Mouse (Mus musculus) limb, embryonic 15.5 days (tissue): Measurements from ENCODE around the gene Trmt2a. TPM values are rescaled to one million over a fixed set of nuclear protein-coding genes. Genes with fewer than 3 reads are reported as not detected.

ENCODE experiments used
- microRNA counts: library from miRNA; unstranded; fragments of <30 nt; microRNA quantifications from one replicate; lab custom pipeline; 2016
- microRNA-seq: library from miRNA; unstranded; fragments of <30 nt; microRNA quantifications from one replicate; pipeline ENCODE4, GENCODE M21; 2016
- polyA plus RNA-seq: library from polyadenylated mRNA; unstranded; fragments of >200 nt; fragmentation: Nextera tagmentation; extraction: Ambion mirVana; gene quantifications from 2 replicates; pipeline ENCODE4 v1.2.1, GENCODE M21; 2015

The Trmt2a gene
- polyA plus RNA-seq, 1 experiment from 2014 or later = 110 TPM

MicroRNAs within 50 kb of the gene (microRNA counts, 519-probe panel; counts per million panel counts)
- 1,518 counts per million, percentile 16 among the panel's probes with 10 or more counts for microRNA mmu-miR-1306 (lab: Ali Mortazavi, UCI)

Small RNAs within 50 kb of the gene (microRNA-seq; reads per million reads assigned to microRNA genes)
- gene Gm24572 (0.82 reads per million), gene Mir1306 (161 reads per million, percentile 55 among the genes with 10 or more reads in this experiment)

Other genes with a start within 250 kb of the Trmt2a start
- gene Dgcr6, start 195.8 kb upstream of the Trmt2a start, polyA plus RNA-seq = 108 and 114 TPM in 2 replicates
- 10.9 and 11.8 TPM in 2 replicates for gene Prodh, start 158.5 kb upstream of the Trmt2a start, polyA plus RNA-seq
- 7.0 and 7.9 TPM in 2 replicates for gene Rtn4r, start 121.0 kb upstream of the Trmt2a start, polyA plus RNA-seq
- gene Ccdc188, start 30.8 kb upstream of the Trmt2a start, polyA plus RNA-seq = not detected in 2 replicates
- gene Zdhhc8, start 13.5 kb upstream of the Trmt2a start, polyA plus RNA-seq = 20.0 and 23.8 TPM in 2 replicates
- gene Ranbp1, start 53 bp downstream of the Trmt2a start, polyA plus RNA-seq = 431 and 446 TPM in 2 replicates
- 0.87 TPM in 1 of 2 replicates, not detected in the other for gene Gm49776, start 9.6 kb downstream of the Trmt2a start, polyA plus RNA-seq
- 28.7 and 34.0 TPM in 2 replicates for gene Dgcr8, start 40.6 kb downstream of the Trmt2a start, polyA plus RNA-seq
- gene Tango2, start 99.4 kb downstream of the Trmt2a start, polyA plus RNA-seq = 29.6 and 33.3 TPM in 2 replicates
- 25.3 and 25.8 TPM in 2 replicates for gene Arvcf, start 99.5 kb downstream of the Trmt2a start, polyA plus RNA-seq
- 16.5 and 16.8 TPM in 2 replicates for gene Txnrd2, start 177.7 kb downstream of the Trmt2a start, polyA plus RNA-seq
- 119 and 127 TPM in 2 replicates for gene Comt, start 178.2 kb downstream of the Trmt2a start, polyA plus RNA-seq